Mouse (Mus musculus): Measurements from ENCODE around the gene Myo18a. TPM values are rescaled to one million over a fixed set of nuclear protein-coding genes. Genes with fewer than 3 reads are reported as not detected.
A peak's percentile ranks its signal among the peaks of the same experiment; 100 is the strongest.

Gene Myo18a
- 42.3 and 49.7 TPM in 2 replicates for polyA plus RNA-seq (2014; fragmentation: Nextera tagmentation; extraction: Ambion mirVana)

GRCm38 (mm10) chr11:77762783-77763672 is at the start of gene Myo18a:
Myo18a (plus strand) TSS chr11:77763246.
- no peaks in the 10 kb centered on the region for H3K27me3 ChIP-seq (ENCODE audit: control insufficient read depth, insufficient read depth, low read length)
- 1% methylated on average over 78 of the region's 79 CpGs for WGBS

GRCm38 (mm10) chr11:77713736-77714135 is 49.3 kb upstream of the Myo18a start:
- H3K4me1 ChIP-seq (ENCODE audit: control insufficient read depth, insufficient read depth, low read length): no peaks in the 10 kb centered on the region
- no peak overlapping the region for H3K9ac ChIP-seq (replicated peaks; ENCODE audit: low read length)
- H3K36me3 ChIP-seq (ENCODE audit: control insufficient read depth, insufficient read depth, low read length): 0 out of 2 replicates have a peak, but pooled peaks cover 6% of the 10 kb centered on the region
- WGBS: 95% methylated on average over 3 of the region's 3 CpGs
- no peaks in the 10 kb centered on the region for H3K27me3 ChIP-seq (ENCODE audit: control insufficient read depth, insufficient read depth, low read length)
- ATAC-seq (ENCODE audit: low FRiP score, low TSS enrichment): no peak
- H3K27ac ChIP-seq (replicated peaks; ENCODE audit: low read depth, low read length): no peak overlapping the region
- H3K4me2 ChIP-seq (ENCODE audit: low read length): no peak overlapping the region
- H3K9me3 ChIP-seq (ENCODE audit: control insufficient read depth, low read length): no peaks in the 10 kb centered on the region
- DNase-seq: no peak
- no peak overlapping the region for H3K4me3 ChIP-seq (replicated peaks; ENCODE audit: low read depth, low read length)

More at GRCm38 (mm10) chr11:77762783-77763672, at the start of gene Myo18a:
- Histone ChIP-seq H3K9ac (replicated peaks; ENCODE audit: low read length) (peak within 1 kb of the TSS; percentile 99), H3K4me3 (replicated peaks; ENCODE audit: low read depth, low read length) (peak within 1 kb of the TSS; percentile 98), H3K4me1 (ENCODE audit: control insufficient read depth, insufficient read depth, low read length) (peaks cover 36% of the 10 kb centered on the region), H3K9me3 (ENCODE audit: control insufficient read depth, low read length) (no peaks in the 10 kb centered on the region), H3K36me3 (ENCODE audit: control insufficient read depth, insufficient read depth, low read length) (no peaks in the 10 kb centered on the region), H3K27ac (replicated peaks; ENCODE audit: low read depth, low read length) (peak within 1 kb of the TSS; percentile 97), H3K4me2 (ENCODE audit: low read length) (peak within 1 kb of the TSS; percentile 93)
- DNase-seq: peak; percentile 95
- peak; percentile 83 for ATAC-seq (ENCODE audit: low FRiP score, low TSS enrichment)

- Histone ChIP-seq H3K27me3 (ENCODE audit: control insufficient read depth, insufficient read depth, low read length) (no peaks in the 10 kb centered on the region), H3K27ac (replicated peaks; ENCODE audit: low read depth, low read length) (no peak overlapping the region), H3K4me1 (ENCODE audit: control insufficient read depth, insufficient read depth, low read length) (no peaks in the 10 kb centered on the region), H3K4me3 (replicated peaks; ENCODE audit: low read depth, low read length) (no peak overlapping the region), H3K36me3 (ENCODE audit: control insufficient read depth, insufficient read depth, low read length) (no peaks in the 10 kb centered on the region), H3K9me3 (ENCODE audit: control insufficient read depth, low read length) (no peaks in the 10 kb centered on the region), H3K9ac (replicated peaks; ENCODE audit: low read length) (no peak overlapping the region), H3K4me2 (ENCODE audit: low read length) (no peak overlapping the region)
- ATAC-seq (ENCODE audit: low FRiP score, low TSS enrichment): no peak
- 96% methylated on average over 2 of the region's 2 CpGs for WGBS
- DNase-seq: no peak
Measured at GRCm38 (mm10) chr11:77719055-77719454, 44.0 kb upstream of the Myo18a start.

GRCm38 (mm10) chr11:77721389-77721788 is 41.7 kb upstream of the Myo18a start:
- DNase-seq (no peak), ATAC-seq (ENCODE audit: low FRiP score, low TSS enrichment) (no peak)
- H3K27me3 ChIP-seq (ENCODE audit: control insufficient read depth, insufficient read depth, low read length): no peaks in the 10 kb centered on the region
- 88% methylated on average over 4 of the region's 4 CpGs for WGBS
- no peak overlapping the region for H3K4me2 ChIP-seq (ENCODE audit: low read length)
- no peak overlapping the region for H3K27ac ChIP-seq (replicated peaks; ENCODE audit: low read depth, low read length)
- H3K4me1 ChIP-seq (ENCODE audit: control insufficient read depth, insufficient read depth, low read length): no peaks in the 10 kb centered on the region
- no peaks in the 10 kb centered on the region for H3K9me3 ChIP-seq (ENCODE audit: control insufficient read depth, low read length)
- no peak overlapping the region for H3K9ac ChIP-seq (replicated peaks; ENCODE audit: low read length)
- H3K4me3 ChIP-seq (replicated peaks; ENCODE audit: low read depth, low read length): no peak overlapping the region
- no peaks in the 10 kb centered on the region for H3K36me3 ChIP-seq (ENCODE audit: control insufficient read depth, insufficient read depth, low read length)

- DNase-seq: peak; percentile 24
- 68% methylated on average over 7 of the region's 7 CpGs for WGBS
- no peak for ATAC-seq (ENCODE audit: low FRiP score, low TSS enrichment)
Measured at GRCm38 (mm10) chr11:77724766-77725165, 38.3 kb upstream of the Myo18a start.

GRCm38 (mm10) chr11:77725183-77725582 is 37.9 kb upstream of the Myo18a start, which contains the start of gene Cryba1:
Cryba1 (minus strand) TSS chr11:77725283.
- H3K9me3 ChIP-seq (ENCODE audit: control insufficient read depth, low read length): no peaks in the 10 kb centered on the region
- no peaks in the 10 kb centered on the region for H3K27me3 ChIP-seq (ENCODE audit: control insufficient read depth, insufficient read depth, low read length)
- DNase-seq (no peak), ATAC-seq (ENCODE audit: low FRiP score, low TSS enrichment) (no peak)
- no peaks in the 10 kb centered on the region for H3K4me1 ChIP-seq (ENCODE audit: control insufficient read depth, insufficient read depth, low read length)
- H3K4me2 ChIP-seq (ENCODE audit: low read length): no peak within 1 kb of the TSS
- H3K4me3 ChIP-seq (replicated peaks; ENCODE audit: low read depth, low read length): no peak within 1 kb of the TSS
- H3K36me3 ChIP-seq (ENCODE audit: control insufficient read depth, insufficient read depth, low read length): no peaks in the 10 kb centered on the region
- no peak within 1 kb of the TSS for H3K9ac ChIP-seq (replicated peaks; ENCODE audit: low read length)
- H3K27ac ChIP-seq (replicated peaks; ENCODE audit: low read depth, low read length): no peak within 1 kb of the TSS
- 40% methylated on average over 7 of the region's 7 CpGs for WGBS

More at GRCm38 (mm10) chr11:77724766-77725165, 38.3 kb upstream of the Myo18a start:
- Histone ChIP-seq H3K4me2 (ENCODE audit: low read length) (no peak overlapping the region), H3K9me3 (ENCODE audit: control insufficient read depth, low read length) (no peaks in the 10 kb centered on the region), H3K27ac (replicated peaks; ENCODE audit: low read depth, low read length) (no peak overlapping the region), H3K4me1 (ENCODE audit: control insufficient read depth, insufficient read depth, low read length) (no peaks in the 10 kb centered on the region), H3K9ac (replicated peaks; ENCODE audit: low read length) (no peak overlapping the region), H3K4me3 (replicated peaks; ENCODE audit: low read depth, low read length) (no peak overlapping the region), H3K36me3 (ENCODE audit: control insufficient read depth, insufficient read depth, low read length) (no peaks in the 10 kb centered on the region), H3K27me3 (ENCODE audit: control insufficient read depth, insufficient read depth, low read length) (no peaks in the 10 kb centered on the region)

GRCm38 (mm10) chr11:77728587-77728986 is 34.5 kb upstream of the Myo18a start:
- Histone ChIP-seq H3K36me3 (ENCODE audit: control insufficient read depth, insufficient read depth, low read length) (no peaks in the 10 kb centered on the region), H3K4me1 (ENCODE audit: control insufficient read depth, insufficient read depth, low read length) (no peaks in the 10 kb centered on the region), H3K4me2 (ENCODE audit: low read length) (no peak overlapping the region), H3K9ac (replicated peaks; ENCODE audit: low read length) (no peak overlapping the region), H3K4me3 (replicated peaks; ENCODE audit: low read depth, low read length) (no peak overlapping the region), H3K9me3 (ENCODE audit: control insufficient read depth, low read length) (no peaks in the 10 kb centered on the region), H3K27me3 (ENCODE audit: control insufficient read depth, insufficient read depth, low read length) (no peaks in the 10 kb centered on the region), H3K27ac (replicated peaks; ENCODE audit: low read depth, low read length) (no peak overlapping the region)
- DNase-seq (no peak), ATAC-seq (ENCODE audit: low FRiP score, low TSS enrichment) (no peak)
- WGBS: 51% methylated on average over 2 of the region's 2 CpGs

- H3K27ac ChIP-seq (replicated peaks; ENCODE audit: low read depth, low read length): no peak overlapping the region
- no peak for ATAC-seq (ENCODE audit: low FRiP score, low TSS enrichment)
- no peaks in the 10 kb centered on the region for H3K9me3 ChIP-seq (ENCODE audit: control insufficient read depth, low read length)
- no peaks in the 10 kb centered on the region for H3K4me1 ChIP-seq (ENCODE audit: control insufficient read depth, insufficient read depth, low read length)
- no peak overlapping the region for H3K4me3 ChIP-seq (replicated peaks; ENCODE audit: low read depth, low read length)
- no peak overlapping the region for H3K9ac ChIP-seq (replicated peaks; ENCODE audit: low read length)
- DNase-seq: peak; percentile 94
- no peaks in the 10 kb centered on the region for H3K36me3 ChIP-seq (ENCODE audit: control insufficient read depth, insufficient read depth, low read length)
- 2% methylated on average over 6 of the region's 6 CpGs for WGBS
- H3K4me2 ChIP-seq (ENCODE audit: low read length): no peak overlapping the region
- no peaks in the 10 kb centered on the region for H3K27me3 ChIP-seq (ENCODE audit: control insufficient read depth, insufficient read depth, low read length)
Measured at GRCm38 (mm10) chr11:77737289-77737688, 25.8 kb upstream of the Myo18a start.

GRCm38 (mm10) chr11:77738555-77738954 is 24.5 kb upstream of the Myo18a start:
- no peak for DNase-seq
- H3K9me3 ChIP-seq (ENCODE audit: control insufficient read depth, low read length): no peaks in the 10 kb centered on the region
- no peak for ATAC-seq (ENCODE audit: low FRiP score, low TSS enrichment)
- no peak overlapping the region for H3K9ac ChIP-seq (replicated peaks; ENCODE audit: low read length)
- H3K27me3 ChIP-seq (ENCODE audit: control insufficient read depth, insufficient read depth, low read length): no peaks in the 10 kb centered on the region
- WGBS: 55% methylated on average over 7 of the region's 7 CpGs
- no peaks in the 10 kb centered on the region for H3K4me1 ChIP-seq (ENCODE audit: control insufficient read depth, insufficient read depth, low read length)
- no peak overlapping the region for H3K4me3 ChIP-seq (replicated peaks; ENCODE audit: low read depth, low read length)
- H3K4me2 ChIP-seq (ENCODE audit: low read length): no peak overlapping the region
- no peaks in the 10 kb centered on the region for H3K36me3 ChIP-seq (ENCODE audit: control insufficient read depth, insufficient read depth, low read length)
- no peak overlapping the region for H3K27ac ChIP-seq (replicated peaks; ENCODE audit: low read depth, low read length)

Data from midbrain, embryonic 14.5 days (tissue).